Mouse (Mus musculus) G1E-ER4 (cell line): ENCODE data around the gene Syndig1l. TPM values are rescaled to one million over a fixed set of nuclear protein-coding genes. Genes with fewer than 3 reads are reported as not detected.

Source experiments
- GATA1 ChIP-seq: IDR thresholded peaks from one replicate; pipeline ENCODE4 v1.8.0; 2012; ENCODE audit warnings: low read length, inconsistent platforms
- polyA plus RNA-seq: library from polyadenylated mRNA; stranded (reverse); fragments of >175 nt; gene quantifications from 2 replicates; pipeline ENCODE4 v1.2.3, GENCODE M21; 2012

Syndig1l gene
- polyA plus RNA-seq, 1 experiment: not detected

DNA sequence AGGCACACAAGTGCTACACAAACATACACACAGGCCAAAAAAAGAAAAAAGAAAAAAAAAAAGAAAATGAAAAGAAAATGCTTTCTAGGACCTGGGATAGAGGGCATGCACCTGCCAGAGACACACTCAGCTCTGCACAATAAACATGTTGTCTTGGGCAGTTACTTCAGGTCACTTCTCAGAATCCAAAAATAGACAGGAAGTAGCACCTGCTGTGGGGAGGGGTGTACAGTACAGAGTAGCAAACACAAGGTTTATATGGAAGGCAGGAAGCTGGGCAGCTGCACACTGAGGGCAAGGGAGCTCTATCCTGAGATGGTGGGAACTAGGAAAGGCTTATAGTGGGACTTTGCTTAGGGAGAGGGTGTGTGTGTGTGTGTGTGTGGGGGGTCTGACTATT, 7.3 kb downstream of the Syndig1l start:
- no peak for TF ChIP-seq GATA1

DNA sequence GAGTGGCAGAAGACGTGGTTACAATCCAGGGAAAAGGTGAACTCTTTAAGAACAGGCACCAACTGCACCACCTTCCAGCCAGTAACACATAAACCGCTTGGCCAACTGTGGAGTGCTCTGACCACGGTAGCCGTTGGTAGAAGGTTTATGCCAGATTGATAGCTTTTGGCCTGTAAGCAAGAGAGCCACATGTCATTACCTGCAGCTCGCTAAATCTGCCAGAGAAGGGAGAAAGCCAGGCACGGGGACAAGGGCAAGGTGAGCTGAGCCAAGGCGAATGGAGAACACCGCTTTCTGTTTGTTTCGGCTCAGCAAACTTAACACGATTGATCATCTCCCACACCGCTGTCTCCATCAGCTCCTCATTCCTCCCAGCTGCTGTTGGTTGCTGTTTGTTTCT, 9.6 kb downstream of the Syndig1l start:
- TF ChIP-seq GATA1: no peak

DNA sequence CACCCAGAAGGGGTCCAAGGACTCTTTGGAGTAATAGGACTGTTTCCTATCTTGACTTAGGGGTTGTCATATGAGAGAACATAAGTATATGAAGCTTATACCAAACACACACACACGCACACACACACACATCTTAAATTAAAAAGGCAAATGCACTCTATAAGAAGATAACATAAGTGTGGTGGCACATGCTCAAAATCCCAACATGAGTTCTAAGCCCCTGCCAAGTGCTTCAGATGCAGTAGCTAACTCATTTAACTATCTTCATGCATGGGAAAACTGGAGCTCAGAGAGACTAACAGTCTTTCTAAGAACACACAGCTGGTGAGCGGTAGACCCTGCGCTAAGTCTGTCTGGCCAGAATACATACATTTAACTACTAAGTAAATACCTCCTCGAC, 11.1 kb downstream of the Syndig1l start:
- no peak for TF ChIP-seq GATA1

DNA sequence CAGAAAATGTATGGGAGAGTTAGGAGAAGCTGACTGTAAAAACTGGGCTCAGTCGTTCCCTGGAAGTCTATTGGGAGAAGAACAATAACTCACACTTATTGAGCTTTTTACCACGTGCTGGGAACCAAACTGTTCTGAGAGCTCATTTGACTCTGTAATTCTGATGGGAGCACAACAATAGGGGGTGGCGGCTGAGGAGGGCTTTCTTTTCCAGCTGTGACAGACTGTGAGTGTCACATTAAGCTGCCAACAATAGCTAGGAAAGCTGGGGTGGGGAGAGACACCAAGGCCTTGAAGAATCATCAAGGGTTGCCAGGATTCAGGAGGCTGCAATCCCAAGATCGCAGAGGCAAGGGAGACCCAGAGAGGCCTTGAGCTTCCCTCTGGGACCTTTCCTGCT, 12.5 kb downstream of the Syndig1l start:
- TF ChIP-seq GATA1: no peak

DNA sequence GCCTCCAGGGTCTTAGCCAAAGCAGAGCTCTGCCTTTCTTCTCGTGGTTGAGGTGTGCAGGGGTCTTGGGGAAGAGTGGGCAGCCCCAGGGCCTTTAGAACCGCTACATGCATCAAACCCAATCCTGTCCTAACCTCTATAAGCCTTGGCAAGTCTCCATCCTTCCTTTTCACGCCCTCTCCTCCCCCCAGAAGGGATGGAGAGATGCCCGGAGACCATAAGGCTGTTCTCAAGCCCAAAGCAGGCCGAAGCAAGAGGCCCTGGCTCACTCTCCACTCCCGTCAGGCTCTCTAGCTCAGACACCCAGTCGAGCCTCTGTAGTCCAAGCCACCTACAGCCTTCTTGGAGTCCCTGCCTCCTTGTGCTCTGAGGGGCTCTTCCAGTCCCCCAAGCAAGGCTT, 14.1 kb downstream of the Syndig1l start:
- TF ChIP-seq GATA1: no peak

DNA sequence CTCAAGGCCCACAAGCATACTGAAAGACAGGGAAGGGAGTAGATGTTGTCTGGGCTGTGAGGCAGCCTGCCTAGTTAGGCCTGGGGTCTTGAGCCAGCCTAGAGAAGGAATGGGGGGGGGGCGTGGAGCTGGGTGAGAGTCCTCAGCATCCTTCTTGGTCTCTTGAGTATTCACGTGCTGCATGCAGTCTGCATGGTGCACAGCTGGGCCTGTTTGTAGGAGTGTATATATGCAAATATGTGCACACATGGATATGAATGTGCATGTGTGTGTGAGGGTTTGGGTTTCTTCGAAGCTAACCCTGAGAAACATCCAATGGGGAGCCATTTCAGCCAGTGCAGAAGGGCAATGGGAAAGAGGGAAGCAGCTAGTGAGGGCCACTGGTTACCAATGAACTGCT, 22.6 kb downstream of the Syndig1l start:
- no peak for TF ChIP-seq GATA1

DNA sequence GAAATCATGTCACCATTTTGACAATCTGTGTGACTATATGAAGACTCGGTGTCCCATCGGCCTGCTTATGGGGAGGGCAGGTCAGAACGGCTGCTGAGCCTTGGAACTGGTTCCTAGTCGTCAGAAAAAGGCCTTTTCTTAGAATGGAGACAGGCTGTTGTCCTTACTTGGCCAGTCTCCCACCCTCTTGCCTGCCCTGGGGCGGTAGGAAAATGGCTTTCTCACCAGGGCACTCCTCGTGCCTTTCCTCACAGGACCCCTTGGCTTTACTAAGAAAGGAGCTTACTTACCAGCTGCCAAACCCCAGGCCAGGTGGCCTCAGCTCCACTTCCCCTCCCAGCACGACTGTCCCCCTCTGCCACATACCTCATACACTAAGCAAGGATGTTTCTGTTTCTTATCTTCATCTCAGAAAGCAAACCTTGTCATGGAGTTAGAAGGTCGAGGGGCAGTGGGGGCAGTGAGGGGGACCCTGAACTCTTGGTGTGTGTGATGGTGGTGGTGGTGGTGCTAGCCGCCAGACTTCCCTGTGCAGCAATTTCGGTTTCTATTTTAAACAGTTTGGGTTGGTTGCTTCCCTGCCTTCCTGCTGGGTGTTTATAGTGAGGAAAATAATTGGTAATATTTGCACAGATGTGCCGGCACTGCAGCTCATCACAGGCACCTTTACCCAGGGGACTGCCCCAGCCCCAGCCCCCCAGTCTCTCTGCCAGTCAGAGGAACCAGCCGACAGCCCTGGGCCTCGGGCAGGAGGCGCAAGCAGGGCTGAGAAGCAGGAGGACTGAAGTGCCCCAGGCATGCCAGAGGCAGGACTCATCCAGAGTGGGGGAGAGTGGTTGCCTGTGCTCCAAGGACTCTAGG, 23.7 kb downstream of the Syndig1l start:
- TF ChIP-seq GATA1: no peak

DNA sequence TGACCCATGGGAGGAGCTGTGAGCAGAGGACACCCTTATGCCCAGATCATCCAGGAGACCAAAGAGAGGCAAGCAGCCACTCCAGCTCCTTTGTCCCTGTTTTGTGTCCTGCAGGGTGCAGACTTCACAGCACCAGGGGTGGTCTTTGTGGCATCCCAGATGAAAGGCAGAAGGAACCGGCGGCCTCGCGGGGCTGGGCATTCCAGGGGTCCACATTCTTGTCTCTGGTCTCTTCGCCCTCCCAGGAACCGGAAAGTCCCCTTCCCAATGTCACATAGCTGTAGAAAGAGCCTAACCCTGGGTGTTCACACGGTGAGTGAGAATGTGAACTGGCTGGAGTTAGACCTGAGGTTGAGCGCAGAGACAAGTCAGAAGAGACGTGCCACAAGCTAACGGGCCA, 27.0 kb downstream of the Syndig1l start:
- TF ChIP-seq GATA1: no peak

DNA sequence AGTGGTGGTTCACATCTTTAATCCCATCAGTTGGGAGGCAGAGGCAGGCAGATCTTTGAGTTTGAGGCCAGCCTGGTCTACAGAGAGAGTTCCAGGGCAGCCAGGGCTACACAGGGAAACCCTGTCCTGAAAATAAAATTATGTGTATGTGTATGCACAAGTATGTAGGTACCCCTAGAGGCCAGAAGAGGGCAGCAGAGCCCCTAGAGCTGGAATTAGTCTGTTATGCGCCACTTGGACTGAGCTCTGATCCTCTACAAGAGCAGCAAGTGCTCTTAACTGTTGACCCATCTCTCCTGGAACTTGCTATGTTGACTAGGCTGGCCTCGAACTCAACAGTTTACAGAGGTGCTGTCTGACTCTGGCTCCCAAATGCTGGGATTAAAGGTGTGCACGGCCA, 28.1 kb downstream of the Syndig1l start:
- TF ChIP-seq GATA1: no peak

DNA sequence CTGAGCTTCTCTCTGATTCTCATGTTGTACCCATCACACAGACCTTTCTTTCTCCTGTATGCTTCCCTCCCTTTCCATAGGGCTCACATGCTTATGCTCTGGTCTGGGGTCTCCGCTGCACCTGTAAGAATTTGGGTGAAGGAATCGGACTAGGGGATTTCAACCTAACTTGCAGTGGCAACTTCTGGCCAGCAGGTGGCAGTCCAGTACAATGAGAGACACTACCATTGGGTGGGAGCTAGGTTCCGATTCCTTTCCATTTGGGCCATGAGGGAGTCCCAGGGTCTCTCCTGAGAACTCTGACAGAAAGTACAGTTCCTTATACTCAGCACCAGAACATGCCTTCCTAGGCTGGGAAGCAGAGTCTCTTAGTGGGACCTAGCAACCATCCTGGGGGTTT, 44.7 kb downstream of the Syndig1l start:
- no peak for TF ChIP-seq GATA1

DNA sequence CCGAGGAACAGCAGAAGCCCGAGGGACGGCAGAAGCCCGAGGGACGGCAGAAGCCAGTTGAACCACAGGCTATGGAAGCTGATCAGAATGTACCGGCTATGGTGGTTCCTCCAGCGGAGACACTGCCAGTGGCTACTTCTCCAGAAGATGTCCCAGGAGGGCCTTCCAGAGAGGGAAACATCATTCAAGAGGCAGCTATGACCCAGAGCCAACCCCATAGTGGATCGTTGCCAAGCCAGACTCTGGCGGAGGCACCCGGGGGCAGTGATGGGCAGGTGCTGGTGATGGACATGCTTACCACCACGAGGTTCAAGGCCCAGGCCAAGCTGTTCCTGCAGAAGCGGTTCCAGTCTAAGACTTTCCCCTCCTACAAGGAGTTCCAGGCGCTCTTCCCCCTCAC, 48.4 kb downstream of the Syndig1l start:
- TF ChIP-seq GATA1: no peak

DNA sequence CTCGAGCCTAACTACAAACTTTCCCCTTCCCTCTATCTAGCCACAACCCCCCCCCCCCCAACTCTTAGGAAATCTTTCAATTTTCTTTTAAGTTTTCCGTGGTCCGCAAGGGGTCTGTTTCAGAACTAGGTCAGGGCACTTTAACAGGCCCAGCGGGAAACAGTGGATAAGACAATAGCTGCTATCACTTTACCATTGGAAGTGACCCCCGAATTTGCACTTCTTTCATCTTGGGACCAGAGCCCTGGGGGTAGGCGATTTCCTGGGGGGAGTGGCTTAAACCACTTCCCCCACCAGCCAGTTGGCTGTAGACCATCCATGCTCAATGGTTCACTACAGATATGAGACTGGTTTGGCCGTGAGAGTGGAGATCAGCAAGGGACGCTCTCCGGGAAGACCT, 58.0 kb downstream of the Syndig1l start, which contains the start of gene Vrtn:
Vrtn (plus strand) TSS at position 366 of the 400 bp plus-strand sequence.
- TF ChIP-seq GATA1: no peak

DNA sequence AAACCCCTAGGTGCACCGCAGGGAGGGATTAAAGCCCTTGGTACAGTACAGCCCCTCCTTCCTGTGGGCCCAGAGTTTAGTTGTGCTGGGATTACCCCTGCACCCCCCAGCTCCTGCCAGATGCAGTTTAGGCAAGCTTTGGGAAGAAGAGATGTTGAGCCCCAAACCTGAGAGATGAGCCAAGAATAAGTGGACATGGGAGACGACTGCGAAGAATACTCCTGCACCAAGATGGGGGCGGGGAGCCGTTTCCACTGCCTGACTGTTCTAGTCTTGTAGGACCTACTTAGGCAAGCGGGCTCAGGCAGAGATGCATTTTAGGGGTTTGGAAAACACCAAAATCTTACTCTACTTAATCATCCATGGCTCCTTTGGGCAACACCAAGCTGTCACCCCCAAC, 58.4 kb downstream of the Syndig1l start:
- no peak for TF ChIP-seq GATA1

DNA sequence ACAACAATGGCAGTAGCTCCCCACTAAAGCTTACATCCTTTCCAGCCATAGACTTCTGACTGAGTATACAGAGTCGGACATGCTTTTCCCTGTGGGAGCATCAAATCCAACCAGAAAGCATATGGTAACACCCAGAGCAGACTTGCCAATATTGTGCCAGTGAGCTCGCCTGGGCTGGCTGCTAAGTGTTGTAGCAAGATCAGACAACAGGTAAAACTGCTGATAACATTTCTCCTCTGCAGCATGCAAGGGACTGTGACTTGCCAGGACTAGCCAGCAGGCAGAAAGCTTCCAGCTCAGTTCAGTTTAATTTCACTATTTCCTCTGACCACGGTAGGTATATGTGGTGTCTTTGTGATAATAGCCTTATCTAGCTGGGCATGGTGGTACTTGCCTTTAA, 66.8 kb downstream of the Syndig1l start:
- TF ChIP-seq GATA1: no peak

Other genes with a start within 250 kb of the Syndig1l start
- gene Aldh6a1, start 247.8 kb downstream of the Syndig1l start, polyA plus RNA-seq: 3.9 and 5.5 TPM in 2 replicates
- 0.38 and 0.50 TPM in 2 replicates for gene Lin52, start 247.4 kb downstream of the Syndig1l start, polyA plus RNA-seq
- not detected in 2 replicates for gene Vsx2, start 129.1 kb downstream of the Syndig1l start, polyA plus RNA-seq
- gene Abcd4, start 81.4 kb downstream of the Syndig1l start, polyA plus RNA-seq: 2.8 and 5.9 TPM in 2 replicates
- gene Vrtn, start 57.8 kb downstream of the Syndig1l start, polyA plus RNA-seq: not detected in 2 replicates
- 40.5 and 100 TPM in 2 replicates for gene Npc2, start 74.3 kb upstream of the Syndig1l start, polyA plus RNA-seq
- gene Isca2, start 74.4 kb upstream of the Syndig1l start, polyA plus RNA-seq: 28.7 and 42.9 TPM in 2 replicates
- gene Ltbp2, start 177.7 kb upstream of the Syndig1l start, polyA plus RNA-seq: 0.04 and 0.21 TPM in 2 replicates